Mouse (Mus musculus): ENCODE measurements at regions not wholly inside any gene's neighbourhood (a gene's known extent, or its start where the extent isn't known, plus 50 kb on each side); places are given as distances from the start of the nearest gene placed in this dataset.

DNA sequence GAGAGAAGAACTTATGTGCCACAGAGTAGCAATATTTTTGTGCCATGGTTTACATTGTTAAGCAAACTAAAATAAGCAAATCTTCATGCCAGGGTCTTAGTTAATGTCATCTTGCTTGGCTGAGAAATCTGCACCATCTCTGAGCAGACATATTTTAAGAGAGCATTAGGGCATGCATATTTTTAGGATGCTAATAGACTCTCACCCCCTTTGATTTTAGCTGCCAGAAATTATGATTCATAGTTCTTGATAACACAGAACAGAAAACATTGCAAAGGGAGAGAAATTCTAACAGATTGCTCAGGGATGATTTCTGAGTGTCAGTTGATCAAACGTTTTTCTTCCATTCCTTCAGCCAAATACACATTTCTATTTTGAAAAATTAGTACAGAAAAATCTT is 222.7 kb upstream of the Zeb2 start:
- Histone ChIP-seq H3K36me3 (ENCODE audit: control insufficient read depth, insufficient read depth, low read length) (no peaks in the 10 kb centered on the region), H3K27me3 (ENCODE audit: control insufficient read depth, insufficient read depth, low read depth, low read length) (no peaks in the 10 kb centered on the region), H3K4me1 (replicated peaks; ENCODE audit: control insufficient read depth, insufficient read depth, low read length) (no peaks in the 10 kb centered on the region; the same call in 1 of the 2 replicates), H3K4me2 (ENCODE audit: low read depth, low read length) (no peak overlapping the region), H3K4me3 (ENCODE audit: low read length) (no peak overlapping the region), H3K9ac (ENCODE audit: low read length) (no peak overlapping the region), H3K27ac (ENCODE audit: low read length) (no peak overlapping the region), H3K9me3 (ENCODE audit: control insufficient read depth, low read length) (0 out of 2 replicates have a peak, but pooled peaks cover 3% of the 10 kb centered on the region)
- ATAC-seq (ENCODE audit: low read depth): no peak
- 40% methylated on average over 1 of the region's 1 CpGs for WGBS

DNA sequence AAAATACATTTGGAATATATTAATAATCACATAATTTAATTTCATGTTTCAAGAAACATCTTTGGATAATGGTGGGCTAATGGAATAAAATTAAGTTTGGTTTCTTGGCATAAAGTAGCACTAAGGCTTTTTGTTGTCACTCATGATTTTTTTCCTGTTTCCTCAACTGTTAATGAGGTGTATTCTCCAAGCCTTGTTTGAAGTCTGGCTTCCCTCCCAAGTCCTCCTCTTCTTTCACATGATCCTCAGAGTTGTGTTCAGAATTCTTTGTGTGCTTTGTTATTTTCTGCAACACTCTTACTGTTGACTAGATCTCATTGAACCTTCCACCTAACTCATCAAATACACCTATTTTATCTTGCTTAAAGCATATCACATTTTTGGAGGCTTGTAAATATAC is 221.6 kb upstream of the Zeb2 start:
- Histone ChIP-seq H3K9ac (ENCODE audit: low read length) (no peak overlapping the region), H3K9me3 (ENCODE audit: control insufficient read depth, low read length) (0 out of 2 replicates have a peak, but pooled peaks cover 3% of the 10 kb centered on the region), H3K4me3 (ENCODE audit: low read length) (no peak overlapping the region), H3K36me3 (ENCODE audit: control insufficient read depth, insufficient read depth, low read length) (no peaks in the 10 kb centered on the region), H3K4me1 (replicated peaks; ENCODE audit: control insufficient read depth, insufficient read depth, low read length) (no peaks in the 10 kb centered on the region; the same call in 1 of the 2 replicates), H3K27ac (ENCODE audit: low read length) (no peak overlapping the region), H3K4me2 (ENCODE audit: low read depth, low read length) (no peak overlapping the region), H3K27me3 (ENCODE audit: control insufficient read depth, insufficient read depth, low read depth, low read length) (no peaks in the 10 kb centered on the region)
- 0 out of 2 replicates have a peak, but pooled peaks have one; percentile 51 for ATAC-seq (ENCODE audit: low read depth)

DNA sequence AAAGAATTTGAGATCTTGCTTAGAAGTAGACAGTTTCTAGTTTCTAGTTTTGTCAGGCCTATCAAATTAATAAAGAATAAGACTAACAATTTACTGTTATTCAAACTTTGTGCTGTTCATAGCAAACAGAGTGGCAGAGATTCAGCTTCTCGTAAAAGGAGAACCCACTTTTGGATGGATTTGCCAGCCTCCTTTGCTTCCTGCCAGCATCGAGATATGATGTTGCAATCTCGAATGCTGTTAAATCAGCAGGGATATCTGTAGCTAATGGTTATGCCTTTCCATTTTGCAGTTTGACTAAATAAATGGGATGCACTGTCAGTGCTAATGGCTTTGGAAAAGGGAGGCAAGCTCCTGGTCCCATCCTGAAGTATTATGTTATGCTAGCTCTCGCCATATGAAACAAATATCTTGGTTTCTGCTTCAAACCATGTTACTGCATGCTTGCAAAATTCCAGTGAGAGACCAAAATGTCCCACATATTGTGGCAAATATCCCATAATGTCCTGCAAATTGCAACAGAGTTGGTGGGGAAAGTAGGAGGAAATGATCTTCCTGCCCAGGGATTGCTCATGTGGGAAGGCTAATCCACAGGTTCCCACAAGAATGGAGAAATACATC is 199.9 kb upstream of the Zeb2 start:
- Histone ChIP-seq H3K27me3 (ENCODE audit: control insufficient read depth, insufficient read depth, low read depth, low read length) (no peaks in the 10 kb centered on the region), H3K9ac (ENCODE audit: low read length) (no peak overlapping the region), H3K4me3 (ENCODE audit: low read length) (no peak overlapping the region), H3K27ac (ENCODE audit: low read length) (no peak overlapping the region), H3K4me2 (ENCODE audit: low read depth, low read length) (no peak overlapping the region), H3K9me3 (ENCODE audit: control insufficient read depth, low read length) (no peaks in the 10 kb centered on the region), H3K4me1 (replicated peaks; ENCODE audit: control insufficient read depth, insufficient read depth, low read length) (no peaks in the 10 kb centered on the region), H3K36me3 (ENCODE audit: control insufficient read depth, insufficient read depth, low read length) (no peaks in the 10 kb centered on the region)
- ATAC-seq (ENCODE audit: low read depth): no peak
- 75% methylated on average over 4 of the region's 4 CpGs for WGBS

DNA sequence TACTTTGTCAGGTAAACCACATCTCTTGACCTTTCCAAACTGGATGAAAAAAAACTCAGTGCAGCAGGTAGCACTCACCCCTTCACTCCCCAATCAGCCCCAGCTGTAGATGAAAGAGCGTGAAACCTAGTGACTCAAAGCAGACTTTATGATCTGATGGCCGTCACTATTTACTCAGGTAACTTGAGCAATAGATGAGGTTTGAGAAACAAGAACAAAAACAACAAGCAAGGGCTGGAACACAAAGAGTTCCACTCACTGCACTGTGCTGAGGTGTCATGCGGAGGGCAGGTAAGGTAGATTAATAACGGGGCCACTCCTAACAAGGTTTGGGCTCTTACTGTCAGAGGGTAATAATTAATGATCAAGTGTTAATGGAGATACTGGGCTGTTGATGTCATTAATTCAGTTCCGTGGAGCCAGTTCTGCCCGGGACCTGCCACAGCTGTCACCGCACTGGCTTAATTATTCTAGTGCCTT is 170.4 kb upstream of the Zeb2 start:
- no peaks in the 10 kb centered on the region for H3K27me3 ChIP-seq (ENCODE audit: control insufficient read depth, insufficient read depth, low read depth, low read length)
- no peak overlapping the region for H3K4me3 ChIP-seq (ENCODE audit: low read length)
- no peak overlapping the region for H3K27ac ChIP-seq (ENCODE audit: low read length)
- ATAC-seq (ENCODE audit: low read depth): no peak
- H3K9me3 ChIP-seq (ENCODE audit: control insufficient read depth, low read length): no peaks in the 10 kb centered on the region
- no peaks in the 10 kb centered on the region for H3K36me3 ChIP-seq (ENCODE audit: control insufficient read depth, insufficient read depth, low read length)
- no peaks in the 10 kb centered on the region for H3K4me1 ChIP-seq (replicated peaks; ENCODE audit: control insufficient read depth, insufficient read depth, low read length)
- no peak overlapping the region for H3K4me2 ChIP-seq (ENCODE audit: low read depth, low read length)
- 59% methylated on average over 7 of the region's 7 CpGs for WGBS
- no peak overlapping the region for H3K9ac ChIP-seq (ENCODE audit: low read length)

DNA sequence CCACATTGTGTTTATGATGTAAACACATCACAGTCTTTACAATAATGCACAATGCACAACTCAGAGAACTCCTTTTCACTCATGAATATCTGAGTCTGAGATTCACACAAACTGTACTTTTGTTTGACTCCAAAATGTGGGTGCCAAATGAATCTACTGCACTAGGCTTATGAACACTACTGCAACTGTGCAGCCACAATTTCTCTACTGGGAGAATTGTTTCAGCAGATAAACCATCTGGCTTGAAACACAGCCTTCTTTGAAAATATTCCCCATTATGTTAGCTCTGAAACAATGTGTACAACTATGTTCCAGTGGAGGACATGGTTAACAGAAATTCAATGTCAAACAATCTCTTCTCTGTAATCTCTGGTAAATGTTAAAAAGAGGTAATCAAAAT is 166.6 kb upstream of the Zeb2 start:
- H3K4me3 ChIP-seq (ENCODE audit: low read length): no peak overlapping the region
- H3K4me1 ChIP-seq (replicated peaks; ENCODE audit: control insufficient read depth, insufficient read depth, low read length): no peaks in the 10 kb centered on the region

DNA sequence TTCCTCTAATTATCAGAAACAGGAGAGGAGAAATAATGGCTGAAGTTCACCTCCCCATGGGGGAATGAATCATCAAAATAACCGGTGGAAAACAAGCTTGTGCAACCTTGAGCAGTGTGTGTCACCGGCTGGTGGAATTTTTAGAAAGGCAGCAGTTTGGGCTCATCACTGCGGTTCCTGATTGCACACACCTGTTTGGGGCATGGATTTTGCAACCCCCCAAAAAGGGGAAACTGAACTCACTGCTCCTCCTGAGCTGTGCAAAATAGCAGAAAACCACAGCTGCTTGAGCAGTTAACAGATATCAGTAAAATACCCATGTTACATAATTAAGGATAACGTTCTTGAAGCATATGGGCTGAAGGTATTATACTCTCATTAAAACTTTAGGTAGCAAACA is 162.3 kb upstream of the Zeb2 start:
- no peak for ATAC-seq (ENCODE audit: low read depth)
- Histone ChIP-seq H3K27me3 (ENCODE audit: control insufficient read depth, insufficient read depth, low read depth, low read length) (no peaks in the 10 kb centered on the region), H3K4me2 (ENCODE audit: low read depth, low read length) (no peak overlapping the region), H3K36me3 (ENCODE audit: control insufficient read depth, insufficient read depth, low read length) (no peaks in the 10 kb centered on the region), H3K27ac (ENCODE audit: low read length) (no peak overlapping the region), H3K4me3 (ENCODE audit: low read length) (no peak overlapping the region), H3K9ac (ENCODE audit: low read length) (no peak overlapping the region), H3K9me3 (ENCODE audit: control insufficient read depth, low read length) (no peaks in the 10 kb centered on the region), H3K4me1 (replicated peaks; ENCODE audit: control insufficient read depth, insufficient read depth, low read length) (no peaks in the 10 kb centered on the region)
- WGBS: 70% methylated on average over 4 of the region's 4 CpGs

More for the DNA sequence above, 166.6 kb upstream of the Zeb2 start:
- H3K27me3 ChIP-seq (ENCODE audit: control insufficient read depth, insufficient read depth, low read depth, low read length): no peaks in the 10 kb centered on the region
- H3K36me3 ChIP-seq (ENCODE audit: control insufficient read depth, insufficient read depth, low read length): no peaks in the 10 kb centered on the region
- ATAC-seq (ENCODE audit: low read depth): no peak
- H3K9ac ChIP-seq (ENCODE audit: low read length): no peak overlapping the region
- no peaks in the 10 kb centered on the region for H3K9me3 ChIP-seq (ENCODE audit: control insufficient read depth, low read length)
- no peak overlapping the region for H3K27ac ChIP-seq (ENCODE audit: low read length)
- H3K4me2 ChIP-seq (ENCODE audit: low read depth, low read length): no peak overlapping the region

DNA sequence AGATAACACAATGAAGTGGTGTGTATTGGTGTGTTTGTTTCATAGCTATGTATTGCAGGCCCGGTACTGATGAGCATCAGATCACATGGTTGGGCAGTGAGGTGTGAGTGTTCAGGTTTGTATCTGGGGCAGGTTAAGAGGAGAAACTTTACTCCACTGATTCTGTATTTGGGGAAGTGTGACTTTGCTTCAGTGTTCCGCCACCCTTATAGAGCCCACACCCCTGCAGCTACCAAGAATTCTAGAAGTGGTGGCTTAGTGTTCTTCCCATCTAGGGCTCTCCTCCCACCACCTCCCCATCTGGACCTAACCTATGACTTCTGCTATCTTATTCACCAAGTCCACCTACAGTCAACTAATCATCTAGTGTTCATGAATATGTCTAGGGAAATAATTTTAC is 160.4 kb upstream of the Zeb2 start:
- H3K4me2 ChIP-seq (ENCODE audit: low read depth, low read length): no peak overlapping the region
- no peak for ATAC-seq (ENCODE audit: low read depth)
- H3K27me3 ChIP-seq (ENCODE audit: control insufficient read depth, insufficient read depth, low read depth, low read length): no peaks in the 10 kb centered on the region
- no peaks in the 10 kb centered on the region for H3K4me1 ChIP-seq (replicated peaks; ENCODE audit: control insufficient read depth, insufficient read depth, low read length)
- 96% methylated on average over 2 of the region's 2 CpGs for WGBS
- H3K4me3 ChIP-seq (ENCODE audit: low read length): no peak overlapping the region
- no peak overlapping the region for H3K9ac ChIP-seq (ENCODE audit: low read length)
- H3K9me3 ChIP-seq (ENCODE audit: control insufficient read depth, low read length): no peaks in the 10 kb centered on the region
- no peaks in the 10 kb centered on the region for H3K36me3 ChIP-seq (ENCODE audit: control insufficient read depth, insufficient read depth, low read length)
- H3K27ac ChIP-seq (ENCODE audit: low read length): no peak overlapping the region

DNA sequence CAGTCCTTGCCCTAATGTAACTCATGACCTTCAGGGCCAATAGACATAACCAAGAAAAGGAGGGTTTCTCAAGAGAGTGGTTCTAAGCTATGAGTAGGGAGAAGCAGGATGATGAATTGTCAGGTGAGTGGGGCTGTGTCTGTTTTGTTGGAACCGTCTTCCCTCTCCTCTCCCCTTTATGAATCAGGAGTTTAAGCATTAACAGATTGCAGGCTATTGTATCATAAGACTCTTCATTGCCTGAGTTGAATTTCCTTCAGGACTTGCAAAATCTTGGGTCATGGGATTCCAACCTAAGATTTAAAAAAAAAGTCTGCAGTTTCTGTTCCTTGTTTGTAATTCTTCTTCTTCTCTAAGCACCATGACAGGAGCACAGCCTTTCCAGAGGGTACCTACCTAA is 159.5 kb upstream of the Zeb2 start:
- Histone ChIP-seq H3K9me3 (ENCODE audit: control insufficient read depth, low read length) (no peaks in the 10 kb centered on the region), H3K36me3 (ENCODE audit: control insufficient read depth, insufficient read depth, low read length) (no peaks in the 10 kb centered on the region), H3K4me1 (replicated peaks; ENCODE audit: control insufficient read depth, insufficient read depth, low read length) (no peaks in the 10 kb centered on the region), H3K4me3 (ENCODE audit: low read length) (no peak overlapping the region), H3K27me3 (ENCODE audit: control insufficient read depth, insufficient read depth, low read depth, low read length) (no peaks in the 10 kb centered on the region), H3K27ac (ENCODE audit: low read length) (no peak overlapping the region), H3K4me2 (ENCODE audit: low read depth, low read length) (no peak overlapping the region), H3K9ac (ENCODE audit: low read length) (no peak overlapping the region)
- ATAC-seq (ENCODE audit: low read depth): no peak
- 63% methylated on average over 1 of the region's 1 CpGs for WGBS

DNA sequence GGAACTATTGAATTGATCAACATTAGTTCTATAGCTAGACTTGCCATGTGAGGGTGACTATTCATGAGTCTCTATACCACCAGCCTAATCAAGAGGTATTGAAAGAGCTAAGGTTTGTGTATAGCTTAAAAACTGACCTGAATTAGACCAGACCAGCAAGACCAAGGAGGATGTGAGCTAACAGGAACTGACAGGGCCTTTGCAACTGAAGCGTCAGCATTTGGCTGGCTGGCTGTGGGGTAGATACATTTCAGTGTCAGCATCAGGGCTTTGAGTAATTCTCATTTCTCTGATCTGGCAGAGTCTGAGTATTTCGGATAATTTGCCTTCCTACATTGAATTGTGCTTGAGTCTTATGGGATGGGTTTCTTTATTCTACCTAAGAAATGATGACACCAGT is 152.8 kb upstream of the Zeb2 start:
- Histone ChIP-seq H3K36me3 (ENCODE audit: control insufficient read depth, insufficient read depth, low read length) (no peaks in the 10 kb centered on the region), H3K9ac (ENCODE audit: low read length) (no peak overlapping the region), H3K27ac (ENCODE audit: low read length) (no peak overlapping the region), H3K4me2 (ENCODE audit: low read depth, low read length) (no peak overlapping the region), H3K4me3 (ENCODE audit: low read length) (no peak overlapping the region), H3K27me3 (ENCODE audit: control insufficient read depth, insufficient read depth, low read depth, low read length) (no peaks in the 10 kb centered on the region), H3K4me1 (replicated peaks; ENCODE audit: control insufficient read depth, insufficient read depth, low read length) (no peaks in the 10 kb centered on the region), H3K9me3 (ENCODE audit: control insufficient read depth, low read length) (no peaks in the 10 kb centered on the region)
- ATAC-seq (ENCODE audit: low read depth): no peak
- WGBS: 76% methylated on average over 2 of the region's 2 CpGs

DNA sequence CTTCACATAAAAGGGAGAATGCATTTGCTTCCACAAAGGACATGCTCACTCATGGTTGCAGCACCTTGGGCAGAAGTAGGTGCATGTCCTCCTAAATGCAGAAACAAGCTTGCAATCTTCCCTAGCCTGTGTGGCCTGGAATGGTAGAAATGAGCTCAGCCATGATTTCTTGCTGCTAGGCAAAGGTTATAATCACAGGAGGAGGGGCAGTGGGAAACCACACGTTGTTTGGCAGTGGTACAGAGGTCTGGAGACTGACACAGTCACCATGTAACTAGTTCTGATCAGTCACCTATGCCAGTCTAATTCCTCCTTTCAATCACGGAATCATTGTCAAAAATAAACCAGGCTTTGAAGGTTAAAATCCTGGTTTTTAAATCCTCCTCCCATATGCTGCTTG is 148.6 kb upstream of the Zeb2 start:
- Histone ChIP-seq H3K9me3 (ENCODE audit: control insufficient read depth, low read length) (no peaks in the 10 kb centered on the region), H3K4me2 (ENCODE audit: low read depth, low read length) (no peak overlapping the region), H3K27me3 (ENCODE audit: control insufficient read depth, insufficient read depth, low read depth, low read length) (no peaks in the 10 kb centered on the region), H3K36me3 (ENCODE audit: control insufficient read depth, insufficient read depth, low read length) (no peaks in the 10 kb centered on the region), H3K9ac (ENCODE audit: low read length) (no peak overlapping the region), H3K27ac (ENCODE audit: low read length) (no peak overlapping the region), H3K4me3 (ENCODE audit: low read length) (no peak overlapping the region), H3K4me1 (replicated peaks; ENCODE audit: control insufficient read depth, insufficient read depth, low read length) (no peaks in the 10 kb centered on the region)
- WGBS: 41% methylated on average over 2 of the region's 2 CpGs
- ATAC-seq (ENCODE audit: low read depth): no peak
